Mouse (Mus musculus) intestine, embryonic 14.5 days (tissue): ENCODE measurements at regions not wholly inside any gene's neighbourhood (a gene's known extent, or its start where the extent isn't known, plus 50 kb on each side); places are given as distances from the start of the nearest gene placed in this dataset.

Experiments
- ATAC-seq: fragments of 200-750 bp; cut with Nextera tagmentation; replicated peaks from 2 replicates; pipeline ENCODE4 v1.8.0; 2017; ENCODE audit warnings: low read depth, moderate number of reproducible peaks, moderate TSS enrichment, moderate library complexity; ENCODE audit not compliant: low FRiP score, low TSS enrichment
- DNase-seq: peaks from one replicate; pipeline ENCODE4 v3.0.0-alpha.2; 2018; ENCODE audit warnings: low spot score
- H3K27ac ChIP-seq: fragments of 300-500 bp; sonication (generic); 2 replicates; pipeline ENCODE4 v1.5.1; 2014; ENCODE audit warnings: low read depth, mild to moderate bottlenecking, control low read depth
- H3K27me3 ChIP-seq: fragments of 300-500 bp; sonication (generic); replicated peaks from 2 replicates; pipeline ENCODE4 v1.6.1; 2014; ENCODE audit warnings: low read length, control low read depth; ENCODE audit not compliant: control insufficient read depth, insufficient read depth
- H3K36me3 ChIP-seq: fragments of 300-500 bp; sonication (generic); 2 replicates; pipeline ENCODE4 v1.6.1; 2014; ENCODE audit warnings: low read length, control low read depth; ENCODE audit not compliant: control insufficient read depth, insufficient read depth
- H3K4me1 ChIP-seq: fragments of 300-500 bp; sonication (generic); replicated peaks from 2 replicates; pipeline ENCODE4 v1.6.1; 2014; ENCODE audit warnings: low read length, control low read depth, mixed read lengths; ENCODE audit not compliant: control insufficient read depth, insufficient read depth
- H3K4me2 ChIP-seq: fragments of 300-500 bp; sonication (generic); 2 replicates; pipeline ENCODE4 v1.6.1; 2014; ENCODE audit warnings: low read length
- H3K4me3 ChIP-seq: fragments of 300-500 bp; sonication (generic); 2 replicates; pipeline ENCODE4 v1.5.1; 2014; ENCODE audit warnings: low read depth, low read length, control low read depth, mixed read lengths
- H3K9ac ChIP-seq: fragments of 300-500 bp; sonication (generic); 2 replicates; pipeline ENCODE4 v1.6.1; 2014; ENCODE audit warnings: mild to moderate bottlenecking, low read length
- H3K9me3 ChIP-seq: fragments of 300-500 bp; sonication (generic); 2 replicates; pipeline ENCODE4 v1.6.1; 2016; ENCODE audit warnings: low read length, control low read depth; ENCODE audit not compliant: control insufficient read depth
- WGBS: fragments of 180-500 bp; shearing (Covaris S2); extraction: QIAGEN DNeasy Blood & Tissue Kit; methylation state at CpG from one replicate; pipeline ENCODE4 v1.1.7; 2014; 5-methylcytosine and 5-hydroxymethylcytosine counted together

DNA sequence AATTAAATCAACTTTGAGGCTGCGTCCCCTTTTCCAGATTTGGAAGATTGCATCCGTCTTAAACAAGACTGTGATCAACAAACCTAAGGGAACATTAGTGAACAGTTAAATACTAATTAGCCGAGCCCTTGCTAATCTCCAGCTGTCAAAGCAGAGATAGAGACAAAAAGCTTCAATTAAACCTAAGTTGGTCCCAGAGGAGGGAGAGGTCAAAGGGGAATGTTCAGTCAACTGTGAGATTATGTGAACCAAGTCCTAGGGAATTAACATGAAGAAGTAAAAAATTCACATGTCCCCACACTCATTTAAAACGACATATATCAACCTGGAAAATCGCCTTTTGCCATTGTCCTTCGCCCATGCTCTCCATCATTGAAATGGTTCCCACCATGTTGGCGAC is 59.7 kb upstream of the Tbx20 start:
- WGBS: 71% methylated on average over 7 of the region's 7 CpGs
- no peaks in the 10 kb centered on the region for H3K36me3 ChIP-seq
- H3K4me2 ChIP-seq: no peak overlapping the region
- no peaks in the 10 kb centered on the region for H3K4me1 ChIP-seq
- H3K27me3 ChIP-seq: no peaks in the 10 kb centered on the region
- no peak overlapping the region for H3K27ac ChIP-seq
- DNase-seq (no peak), ATAC-seq (no peak)
- H3K9ac ChIP-seq: no peak overlapping the region
- no peak overlapping the region for H3K4me3 ChIP-seq
- H3K9me3 ChIP-seq: no peaks in the 10 kb centered on the region

DNA sequence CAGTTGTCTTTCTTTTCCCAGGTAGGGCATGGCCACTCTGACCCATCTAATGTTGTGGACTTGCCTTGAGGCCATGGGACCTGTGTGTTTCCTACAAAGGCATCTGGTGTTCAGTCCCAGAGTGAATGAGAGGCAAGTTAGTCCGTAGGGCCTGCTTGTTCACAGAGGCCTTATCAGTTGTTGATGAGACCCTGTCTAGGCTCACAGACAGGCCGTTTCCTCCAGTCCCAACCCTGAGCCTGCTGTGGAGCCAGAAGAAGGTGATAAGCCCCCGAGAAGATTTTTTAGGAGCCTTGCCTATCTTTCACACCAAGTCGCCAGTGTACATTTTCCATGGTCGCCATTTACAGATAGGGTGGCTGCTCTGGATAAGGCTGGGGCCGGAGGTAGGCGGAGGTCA is 74.1 kb upstream of the Tbx20 start:
- Histone ChIP-seq H3K4me1 (no peaks in the 10 kb centered on the region), H3K36me3 (no peaks in the 10 kb centered on the region), H3K4me2 (no peak overlapping the region), H3K4me3 (no peak overlapping the region), H3K27ac (no peak overlapping the region), H3K9me3 (no peaks in the 10 kb centered on the region), H3K9ac (no peak overlapping the region), H3K27me3 (no peaks in the 10 kb centered on the region)
- whole genome bisulfite sequencing: 52% methylated on average over 7 of the region's 7 CpGs
- ATAC-seq (no peak), DNase-seq (no peak)

DNA sequence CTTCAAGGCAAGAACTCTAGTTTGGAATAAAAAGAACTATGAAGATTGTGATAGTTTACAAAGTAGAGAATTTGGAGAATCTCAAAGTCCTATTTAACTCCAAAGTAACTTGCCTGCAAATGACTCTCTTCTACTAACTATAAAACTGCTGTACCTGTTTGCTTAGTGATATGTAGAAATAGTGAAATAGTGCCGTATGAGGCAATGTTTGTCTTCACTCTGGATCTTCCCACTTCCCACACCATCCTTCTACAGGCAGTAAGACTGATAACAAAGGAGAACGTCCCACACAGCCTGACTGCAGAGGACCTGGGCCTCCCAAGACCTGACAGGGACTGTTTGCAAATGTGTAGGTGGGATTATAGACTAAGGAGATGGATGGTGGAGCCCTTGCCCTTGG is 85.4 kb upstream of the Tbx20 start:
- 0 out of 2 replicates have a peak, but pooled peaks cover 2% of the 10 kb centered on the region for H3K9me3 ChIP-seq
- no peak for ATAC-seq
- H3K27ac ChIP-seq: no peak overlapping the region
- DNase-seq: no peak
- H3K4me2 ChIP-seq: no peak overlapping the region
- no peak overlapping the region for H3K4me3 ChIP-seq
- 56% methylated on average over 2 of the region's 2 CpGs for WGBS
- H3K4me1 ChIP-seq: no peaks in the 10 kb centered on the region
- no peaks in the 10 kb centered on the region for H3K36me3 ChIP-seq
- H3K27me3 ChIP-seq: no peaks in the 10 kb centered on the region
- no peak overlapping the region for H3K9ac ChIP-seq

DNA sequence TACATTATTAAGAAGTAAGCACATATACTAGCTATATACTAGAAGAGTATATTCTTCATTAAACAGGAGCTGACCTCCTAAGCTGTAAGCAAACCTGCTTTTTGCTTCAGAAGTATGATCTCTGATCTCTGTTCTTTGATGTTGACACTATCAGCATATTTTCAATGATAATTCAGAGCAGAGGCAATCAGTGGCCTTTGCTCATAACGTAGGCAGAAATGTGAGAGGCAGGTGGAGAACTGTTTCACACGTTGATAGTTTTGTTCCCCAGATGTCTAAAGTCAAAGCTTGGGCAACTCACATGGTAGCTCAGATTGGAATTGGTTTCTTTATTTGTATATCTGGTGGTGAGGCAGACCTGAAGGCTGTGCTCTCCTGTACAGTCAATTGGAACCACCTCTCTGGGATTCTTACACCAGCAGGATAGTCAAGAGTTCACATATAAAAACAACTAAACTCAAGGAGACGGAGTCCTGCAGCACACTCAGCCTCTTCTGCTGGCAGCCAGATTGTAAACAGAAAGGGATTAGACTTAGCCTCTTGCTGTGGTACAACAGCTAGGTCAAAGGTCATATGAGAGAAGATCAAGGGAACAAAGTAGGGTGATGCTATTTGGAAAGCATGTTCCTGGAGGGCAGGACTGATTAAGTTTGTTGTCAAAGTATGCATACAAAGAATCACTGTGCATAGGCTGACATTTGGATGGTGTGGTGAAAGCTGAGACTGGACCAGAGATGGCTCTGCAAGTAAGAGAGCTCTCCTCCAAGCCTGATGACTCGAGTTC is 92.5 kb upstream of the Tbx20 start:
- H3K36me3 ChIP-seq: no peaks in the 10 kb centered on the region
- DNase-seq: no peak
- H3K27ac ChIP-seq: no peak overlapping the region
- H3K9ac ChIP-seq: no peak overlapping the region
- no peaks in the 10 kb centered on the region for H3K27me3 ChIP-seq
- no peak for ATAC-seq
- no peaks in the 10 kb centered on the region for H3K4me1 ChIP-seq
- H3K4me2 ChIP-seq: no peak overlapping the region
- H3K4me3 ChIP-seq: no peak overlapping the region
- 0 out of 2 replicates have a peak, but pooled peaks cover 2% of the 10 kb centered on the region for H3K9me3 ChIP-seq
- WGBS: 60% methylated on average over 4 of the region's 4 CpGs

DNA sequence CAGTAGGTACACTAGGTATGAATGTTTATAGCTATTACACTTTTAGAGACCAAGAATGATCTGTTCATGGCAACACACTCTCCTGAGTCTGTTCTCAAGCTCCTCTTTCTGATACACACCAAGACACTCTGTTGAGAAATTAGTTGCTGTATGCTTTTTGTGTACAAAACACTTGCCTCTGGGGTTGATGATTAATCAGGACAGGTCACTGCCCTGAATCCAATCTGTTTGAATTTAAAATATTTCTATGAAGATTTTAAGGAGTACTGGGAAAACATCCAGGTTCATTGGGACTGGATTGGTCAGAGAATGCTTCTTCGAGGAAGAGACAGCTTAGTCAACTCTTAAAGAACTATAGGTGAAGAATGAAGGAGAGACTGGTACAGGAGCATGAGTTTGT is 94.6 kb upstream of the Tbx20 start:
- H3K9me3 ChIP-seq: no peaks in the 10 kb centered on the region
- WGBS: 86% methylated on average over 1 of the region's 1 CpGs
- no peaks in the 10 kb centered on the region for H3K36me3 ChIP-seq
- no peaks in the 10 kb centered on the region for H3K27me3 ChIP-seq
- H3K4me1 ChIP-seq: no peaks in the 10 kb centered on the region
- no peak overlapping the region for H3K9ac ChIP-seq
- H3K4me2 ChIP-seq: no peak overlapping the region
- H3K27ac ChIP-seq: no peak overlapping the region
- no peak overlapping the region for H3K4me3 ChIP-seq
- no peak for DNase-seq
- ATAC-seq: no peak

DNA sequence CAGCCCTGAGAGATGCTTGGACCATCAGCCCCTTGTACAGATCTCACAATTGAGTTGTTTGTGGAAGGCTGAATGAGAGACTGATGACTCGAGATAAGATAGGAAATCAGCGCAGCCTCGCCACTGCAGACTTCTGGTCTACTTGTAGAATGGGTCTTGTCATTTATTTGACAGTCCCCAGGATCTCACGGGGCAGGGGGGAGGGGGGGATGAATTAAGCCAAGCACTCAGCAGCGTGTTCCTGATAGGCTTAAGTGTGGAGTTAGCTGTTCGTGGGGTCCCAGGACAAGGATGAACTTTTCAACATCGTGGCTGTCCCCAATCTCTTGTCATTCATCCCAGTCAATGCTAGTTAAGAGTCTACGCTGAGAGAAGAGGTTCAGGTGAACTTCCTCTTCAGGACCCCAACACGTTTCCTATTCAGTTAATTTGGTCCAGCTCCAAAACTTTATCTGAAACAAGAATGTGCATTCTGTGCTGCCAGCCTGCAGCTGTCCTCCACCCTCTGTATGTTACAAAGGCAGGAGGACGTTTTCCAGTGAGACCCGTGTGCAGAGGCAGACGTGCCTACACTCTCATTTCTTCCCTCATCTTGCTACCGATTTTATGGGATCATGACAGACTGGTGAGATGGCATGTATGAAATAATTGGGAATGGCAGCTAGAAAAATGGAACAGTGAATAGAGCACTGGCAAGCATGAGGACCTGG is 100.5 kb upstream of the Tbx20 start:
- H3K4me1 ChIP-seq: no peaks in the 10 kb centered on the region
- no peaks in the 10 kb centered on the region for H3K9me3 ChIP-seq
- no peaks in the 10 kb centered on the region for H3K27me3 ChIP-seq
- no peaks in the 10 kb centered on the region for H3K36me3 ChIP-seq
- H3K4me3 ChIP-seq: no peak overlapping the region
- H3K9ac ChIP-seq: no peak overlapping the region
- DNase-seq: no peak
- no peak for ATAC-seq
- 42% methylated on average over 13 of the region's 13 CpGs for WGBS
- no peak overlapping the region for H3K4me2 ChIP-seq
- no peak overlapping the region for H3K27ac ChIP-seq

DNA sequence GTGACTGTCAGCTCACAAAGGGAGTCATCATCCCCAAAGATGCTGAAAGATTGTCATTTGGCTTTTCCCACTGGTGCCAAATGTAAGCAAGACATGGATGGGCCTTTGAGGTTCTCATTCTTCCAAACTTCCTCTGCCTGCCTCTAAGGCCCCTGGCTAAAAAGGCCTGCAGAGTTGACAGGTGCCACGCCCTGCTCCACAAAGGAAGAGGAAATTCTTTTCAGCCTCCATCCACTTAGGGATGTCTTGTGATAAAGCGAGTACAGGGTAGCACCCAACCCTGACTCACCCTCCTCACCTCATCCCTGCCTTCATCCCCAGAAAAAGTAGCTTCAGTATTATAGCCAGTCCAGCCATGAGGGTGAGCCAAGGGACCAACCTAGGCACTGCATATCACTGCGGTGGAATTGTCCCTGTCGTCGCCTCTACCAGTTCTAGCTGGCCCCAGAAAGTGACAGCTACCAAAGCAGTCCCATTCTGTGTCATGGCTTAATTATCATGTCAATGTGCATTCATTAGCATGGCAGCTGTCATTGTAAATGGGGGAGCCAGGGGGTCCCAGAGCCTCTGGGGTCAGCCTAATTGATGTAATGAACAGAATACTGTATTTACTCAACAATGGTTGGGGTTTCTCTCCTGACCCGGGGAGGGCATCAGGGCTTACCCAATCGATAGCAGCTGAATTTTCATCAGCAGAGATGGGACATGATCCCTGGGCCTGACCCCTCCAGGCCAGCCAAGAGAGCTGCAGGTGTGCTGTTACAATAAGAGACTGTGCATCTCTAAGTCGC is 104.5 kb upstream of the Tbx20 start:
- Histone ChIP-seq H3K27me3 (no peaks in the 10 kb centered on the region), H3K4me1 (no peaks in the 10 kb centered on the region), H3K9ac (no peak overlapping the region), H3K36me3 (no peaks in the 10 kb centered on the region), H3K4me2 (no peak overlapping the region), H3K9me3 (no peaks in the 10 kb centered on the region), H3K4me3 (no peak overlapping the region), H3K27ac (no peak overlapping the region)
- ATAC-seq: no peak
- 54% methylated on average over 8 of the region's 8 CpGs for WGBS
- DNase-seq: no peak

DNA sequence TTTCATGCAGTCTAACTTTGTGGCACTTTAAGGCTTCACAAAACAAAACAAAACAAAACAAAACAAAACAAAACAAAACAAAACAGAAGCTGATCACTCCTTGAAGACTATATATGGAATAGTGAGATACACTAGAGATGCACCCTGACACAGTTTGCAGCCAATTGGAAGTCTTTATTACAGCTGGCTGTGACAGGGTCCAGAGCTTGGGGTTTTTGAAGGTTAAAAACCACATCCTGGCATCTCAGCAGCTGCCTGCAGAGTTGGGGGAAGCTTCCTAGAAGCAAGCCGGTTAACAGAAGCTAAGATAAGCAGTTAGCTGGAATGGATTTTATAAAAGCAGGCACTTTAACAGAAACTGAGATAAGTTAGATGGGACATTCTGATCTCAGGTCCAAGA is 105.6 kb upstream of the Tbx20 start:
- no peak overlapping the region for H3K4me3 ChIP-seq
- WGBS: 61% methylated on average over 1 of the region's 1 CpGs
- no peak for ATAC-seq
- no peak overlapping the region for H3K9ac ChIP-seq
- no peak overlapping the region for H3K27ac ChIP-seq
- H3K27me3 ChIP-seq: no peaks in the 10 kb centered on the region
- H3K4me1 ChIP-seq: no peaks in the 10 kb centered on the region
- no peaks in the 10 kb centered on the region for H3K36me3 ChIP-seq
- H3K9me3 ChIP-seq: no peaks in the 10 kb centered on the region
- no peak overlapping the region for H3K4me2 ChIP-seq
- no peak for DNase-seq
